Mouse (Mus musculus) forebrain, postnatal 0 days (tissue): Measurements from ENCODE around the gene Calhm2. TPM values are rescaled to one million over a fixed set of nuclear protein-coding genes. Genes with fewer than 3 reads are reported as not detected.

Experiments used
- ATAC-seq: fragments of 200-750 bp; cut with Nextera tagmentation; 2 replicates; pipeline ENCODE4 v1.8.0; 2017; ENCODE audit warnings: mild to moderate bottlenecking, moderate library complexity
- DNase-seq: peaks from one replicate; pipeline ENCODE4 v3.0.0-alpha.2; 2015
- H3K27ac ChIP-seq: fragments of 300-500 bp; sonication (generic); 2 replicates; pipeline ENCODE4 v1.5.1; 2014; ENCODE audit warnings: low read depth, mild to moderate bottlenecking, antibody characterized with exemption, low read length, moderate library complexity, mixed read lengths
- H3K27me3 ChIP-seq: fragments of 300-500 bp; sonication (generic); 2 replicates; pipeline ENCODE4 v1.6.1; 2014; ENCODE audit warnings: mild to moderate bottlenecking, low read length, mixed read lengths; ENCODE audit not compliant: insufficient read depth
- H3K36me3 ChIP-seq: fragments of 300-500 bp; sonication (generic); 2 replicates; pipeline ENCODE4 v1.6.1; 2014; ENCODE audit warnings: mild to moderate bottlenecking, moderate library complexity; ENCODE audit not compliant: insufficient read depth
- H3K4me1 ChIP-seq: fragments of 300-500 bp; sonication (generic); 2 replicates; pipeline ENCODE4 v1.6.1; 2014; ENCODE audit warnings: antibody characterized with exemption; ENCODE audit not compliant: insufficient read depth
- H3K4me2 ChIP-seq: fragments of 300-500 bp; sonication (generic); 2 replicates; pipeline ENCODE4 v1.6.1; 2014; ENCODE audit warnings: low read depth, mild to moderate bottlenecking, moderate library complexity
- H3K4me3 ChIP-seq: fragments of 300-500 bp; sonication (generic); 2 replicates; pipeline ENCODE4 v1.5.1; 2014; ENCODE audit warnings: low read depth, low read length, mixed read lengths
- H3K9ac ChIP-seq: fragments of 300-500 bp; sonication (generic); 2 replicates; pipeline ENCODE4 v1.6.1; 2014; ENCODE audit warnings: mild to moderate bottlenecking
- H3K9me3 ChIP-seq: fragments of 300-500 bp; sonication (generic); 2 replicates; pipeline ENCODE4 v1.6.1; 2016; ENCODE audit warnings: low read length
- CTCF ChIP-seq: sonication (generic); IDR thresholded peaks from 2 replicates; pipeline ENCODE4 v1.5.1; 2016; ENCODE audit warnings: antibody characterized with exemption, control low read depth, low read depth
- WGBS: fragments of 180-500 bp; shearing (Covaris S2); extraction: QIAGEN DNeasy Blood & Tissue Kit; methylation state at CpG from one replicate; pipeline ENCODE4 v1.1.7; 2014; 5-methylcytosine and 5-hydroxymethylcytosine counted together
- polyA plus RNA-seq: library from polyadenylated mRNA; unstranded; fragments of >200 nt; fragmentation: Nextera tagmentation; extraction: Ambion mirVana; gene quantifications from 2 replicates; pipeline ENCODE4 v1.2.1, GENCODE M21; 2015
- total RNA-seq: library from RNA; depleted of rRNA; stranded (reverse); fragments of >200 nt; gene quantifications from 2 replicates; pipeline ENCODE4 v1.2.3, GENCODE M21; 2014

The Calhm2 gene
- total and polyA plus RNA-seq, 2 experiments from 2014 or later: 0.80 to 2.9 TPM

- ATAC-seq: no peak
- H3K27me3 ChIP-seq: no peaks in the 10 kb centered on the region
- TF ChIP-seq CTCF: peak; percentile 68
- 28% methylated on average over 2 of the region's 2 CpGs for WGBS
- H3K9me3 ChIP-seq: no peaks in the 10 kb centered on the region
- peak; percentile 62 for DNase-seq
- H3K36me3 ChIP-seq: peaks cover 55% of the 10 kb centered on the region
- no peaks in the 10 kb centered on the region for H3K4me1 ChIP-seq
- H3K9ac ChIP-seq: no peak overlapping the region
- no peak overlapping the region for H3K27ac ChIP-seq
- H3K4me2 ChIP-seq: no peak overlapping the region
- no peak overlapping the region for H3K4me3 ChIP-seq
These were observed 15.3 kb downstream of the Calhm2 start for GRCm38 (mm10) chr19:47122802-47123201.

DNA sequence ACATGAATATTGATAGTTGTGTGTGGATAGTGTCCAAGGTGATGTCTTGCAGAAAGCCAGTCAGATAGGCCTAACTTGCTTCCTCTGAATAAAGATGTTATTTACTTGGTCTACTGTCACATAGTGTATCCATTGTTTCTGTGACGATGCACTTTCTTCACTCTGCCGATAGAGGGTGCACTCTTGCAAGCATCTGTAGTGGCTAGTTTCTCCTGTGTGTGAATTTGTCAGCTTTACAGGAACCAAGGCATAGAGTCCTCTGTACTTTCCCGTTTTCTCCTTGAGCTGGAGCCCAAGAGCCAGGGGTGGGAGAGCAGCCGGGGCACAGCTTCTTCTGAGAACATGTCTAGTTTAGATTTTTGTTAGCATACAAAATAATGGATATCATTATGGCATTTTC, 17.0 kb downstream of the Calhm2 start:
- 37% methylated on average over 4 of the region's 4 CpGs for WGBS
- peaks cover 55% of the 10 kb centered on the region for H3K36me3 ChIP-seq
- DNase-seq: peak; percentile 62

GRCm38 (mm10) chr19:47118634-47119033, 19.5 kb downstream of the Calhm2 start:
- 60% methylated on average over 2 of the region's 2 CpGs for WGBS
- Histone ChIP-seq H3K9ac (no peak overlapping the region), H3K4me2 (no peak overlapping the region), H3K27ac (no peak overlapping the region; the same call in 1 of the 2 replicates), H3K4me1 (no peaks in the 10 kb centered on the region), H3K27me3 (no peaks in the 10 kb centered on the region), H3K4me3 (no peak overlapping the region), H3K36me3 (peaks cover 59% of the 10 kb centered on the region), H3K9me3 (no peaks in the 10 kb centered on the region)
- no peak for TF ChIP-seq CTCF
- ATAC-seq (peak; percentile 66), DNase-seq (peak; percentile 46)

More for the DNA sequence above, 17.0 kb downstream of the Calhm2 start:
- Histone ChIP-seq H3K4me3 (no peak overlapping the region), H3K9ac (no peak overlapping the region), H3K27me3 (no peaks in the 10 kb centered on the region), H3K27ac (no peak overlapping the region), H3K4me1 (no peaks in the 10 kb centered on the region), H3K4me2 (no peak overlapping the region), H3K9me3 (no peaks in the 10 kb centered on the region)
- peak; percentile 53 for ATAC-seq
- TF ChIP-seq CTCF: peak; percentile 89

DNA sequence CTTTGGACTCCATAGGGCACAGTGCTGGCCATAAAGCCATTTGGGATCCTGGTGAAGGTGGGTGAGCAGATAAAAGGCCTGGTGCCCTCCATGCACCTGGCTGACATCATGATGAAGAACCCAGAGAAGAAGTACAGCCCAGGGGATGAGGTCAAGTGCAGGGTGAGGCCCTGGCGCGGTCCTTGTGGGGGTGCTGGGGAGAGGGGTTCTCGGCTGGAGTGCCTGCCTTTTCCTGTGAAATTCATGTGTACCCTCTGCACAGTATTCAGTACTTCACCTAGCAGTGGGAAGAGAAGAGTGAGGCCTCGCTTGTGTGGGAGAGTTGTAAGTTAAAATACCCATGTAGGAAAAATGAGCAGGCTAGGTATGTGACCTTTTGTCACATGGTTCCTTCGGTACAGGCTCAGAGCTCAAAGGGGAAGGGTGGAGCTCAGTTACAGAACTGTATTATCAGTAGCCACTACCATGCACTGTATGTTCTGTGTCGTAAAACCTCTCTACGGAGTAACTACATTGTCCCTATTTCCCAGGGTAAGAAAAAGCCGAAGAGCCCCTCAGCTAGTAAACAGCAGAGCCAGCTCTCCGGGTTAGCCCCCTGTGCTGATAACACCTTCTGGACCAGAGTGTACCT, 33.3 kb downstream of the Calhm2 start:
- no peaks in the 10 kb centered on the region for H3K9me3 ChIP-seq
- no peak overlapping the region for H3K9ac ChIP-seq
- 96% methylated on average over 9 of the region's 9 CpGs for WGBS
- no peaks in the 10 kb centered on the region for H3K27me3 ChIP-seq
- no peak overlapping the region for H3K4me2 ChIP-seq
- H3K36me3 ChIP-seq: peaks cover 93% of the 10 kb centered on the region
- no peaks in the 10 kb centered on the region for H3K4me1 ChIP-seq
- ATAC-seq (no peak), DNase-seq (no peak)
- no peak overlapping the region for H3K4me3 ChIP-seq
- no peak for TF ChIP-seq CTCF
- H3K27ac ChIP-seq: no peak overlapping the region

DNA sequence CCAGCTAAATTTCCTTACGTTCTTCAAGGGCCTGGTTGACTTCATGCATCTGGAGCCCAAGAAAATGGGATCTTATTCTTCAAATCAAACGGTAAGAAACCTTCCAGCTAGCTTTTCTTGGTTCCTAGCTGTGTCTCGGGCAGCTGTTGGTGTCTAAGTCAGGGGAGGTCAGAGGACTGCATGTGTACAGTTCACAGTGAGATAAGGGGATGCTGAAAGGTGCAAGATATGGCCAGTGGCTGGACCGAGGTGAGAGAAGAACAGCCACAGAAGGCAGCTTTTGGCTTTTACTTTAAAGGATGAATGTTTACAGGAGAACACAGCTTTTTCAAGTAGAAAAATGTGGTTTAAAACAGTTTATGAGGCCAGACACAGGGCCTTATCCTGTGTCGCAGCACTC, 37.0 kb downstream of the Calhm2 start:
- H3K27me3 ChIP-seq: no peaks in the 10 kb centered on the region
- DNase-seq (no peak), ATAC-seq (no peak)
- no peak overlapping the region for H3K9ac ChIP-seq
- H3K4me1 ChIP-seq: no peaks in the 10 kb centered on the region
- no peaks in the 10 kb centered on the region for H3K9me3 ChIP-seq
- H3K4me3 ChIP-seq: no peak overlapping the region
- 93% methylated on average over 5 of the region's 5 CpGs for WGBS
- no peak overlapping the region for H3K4me2 ChIP-seq
- no peak overlapping the region for H3K27ac ChIP-seq
- TF ChIP-seq CTCF: no peak
- peaks cover 84% of the 10 kb centered on the region for H3K36me3 ChIP-seq

DNA sequence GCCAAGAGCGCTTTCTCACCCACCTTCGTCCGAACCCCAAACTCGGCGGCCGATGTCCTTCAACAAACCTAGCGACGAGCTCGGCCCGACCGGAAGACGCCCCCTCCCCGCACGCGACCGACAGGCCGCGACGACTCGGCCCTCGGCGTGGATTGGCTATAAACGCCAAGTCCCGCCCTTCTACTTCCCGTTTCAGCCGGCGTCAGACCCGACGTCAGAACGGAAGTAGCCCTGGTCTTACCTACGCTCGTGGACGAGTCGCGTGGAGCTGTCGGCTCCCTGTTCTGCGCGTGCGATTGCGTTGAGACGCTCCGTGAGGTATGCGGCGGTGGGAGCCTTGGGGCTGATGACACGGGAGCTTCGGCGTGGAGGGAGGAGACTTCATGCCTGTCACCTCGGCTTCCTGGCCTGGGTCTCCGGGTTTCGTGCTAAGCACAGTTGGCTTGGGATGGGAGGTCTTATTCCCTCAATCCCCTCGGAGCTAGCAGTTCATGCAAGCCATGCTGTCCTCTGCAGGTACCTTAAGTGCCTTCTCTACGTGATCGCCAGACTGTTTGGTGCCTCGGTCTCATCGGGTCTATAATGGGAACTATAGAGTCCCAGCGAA, 47.4 kb downstream of the Calhm2 start, which contains the start of the genes Usmg5 and Pdcd11:
Gene Usmg5 (minus strand): TSS at position 98 of the 607 bp plus-strand sequence.
Gene Pdcd11 (plus strand): TSS at position 219 of the 607 bp plus-strand sequence.
- no peaks in the 10 kb centered on the region for H3K9me3 ChIP-seq
- 3% methylated on average over 56 of the region's 56 CpGs for WGBS
- H3K4me1 ChIP-seq: peaks cover 11% of the 10 kb centered on the region; the same call in 1 of the 2 replicates
- peak within 1 kb of the TSS; percentile 92 for H3K4me3 ChIP-seq
- peaks cover 24% of the 10 kb centered on the region for H3K36me3 ChIP-seq
- ATAC-seq (peak; percentile 99), DNase-seq (peak; percentile 98)
- H3K9ac ChIP-seq: peak within 1 kb of the TSS; percentile 98
- H3K27ac ChIP-seq: peak within 1 kb of the TSS; percentile 87
- peak within 1 kb of the TSS; percentile 66 for H3K4me2 ChIP-seq
- no peak for TF ChIP-seq CTCF
- H3K27me3 ChIP-seq: no peaks in the 10 kb centered on the region
